Mouse (Mus musculus) midbrain, embryonic 11.5 days (tissue): ENCODE measurements around the gene Hprt. TPM values are rescaled to one million over a fixed set of nuclear protein-coding genes. Genes with fewer than 3 reads are reported as not detected.

Experiments
- ATAC-seq: fragments of 200-750 bp; cut with Nextera tagmentation; 2 replicates; pipeline ENCODE4 v1.8.0; 2017; ENCODE audit warnings: moderate TSS enrichment, moderate library complexity; ENCODE audit not compliant: low FRiP score
- DNase-seq: peaks from one replicate; pipeline ENCODE4 v3.0.0; 2015; ENCODE audit warnings: low spot score; ENCODE audit errors: missing footprints
- H3K27ac ChIP-seq: fragments of 300-500 bp; sonication (generic); 2 replicates; pipeline ENCODE4 v1.5.1; 2014; ENCODE audit warnings: low read depth, low read length
- H3K27me3 ChIP-seq: fragments of 300-500 bp; sonication (generic); 2 replicates; pipeline ENCODE4 v1.6.1; 2014; ENCODE audit warnings: mild to moderate bottlenecking, low read length, moderate library complexity, mixed read lengths; ENCODE audit not compliant: control insufficient read depth, insufficient read depth
- H3K36me3 ChIP-seq: fragments of 300-500 bp; sonication (generic); 2 replicates; pipeline ENCODE4 v1.6.1; 2014; ENCODE audit warnings: mild to moderate bottlenecking, low read length, moderate library complexity, mixed read lengths; ENCODE audit not compliant: control insufficient read depth, insufficient read depth
- H3K4me1 ChIP-seq: fragments of 300-500 bp; sonication (generic); 2 replicates; pipeline ENCODE4 v1.6.1; 2014; ENCODE audit warnings: low read length; ENCODE audit not compliant: control insufficient read depth, insufficient read depth
- H3K4me2 ChIP-seq: fragments of 300-500 bp; sonication (generic); 2 replicates; pipeline ENCODE4 v1.6.1; 2014; ENCODE audit warnings: mild to moderate bottlenecking, moderate library complexity
- H3K4me3 ChIP-seq: fragments of 300-500 bp; sonication (generic); 2 replicates; pipeline ENCODE4 v1.5.1; 2014; ENCODE audit warnings: low read depth, low read length
- H3K9ac ChIP-seq: fragments of 300-500 bp; sonication (generic); 2 replicates; pipeline ENCODE4 v1.6.1; 2014; ENCODE audit warnings: low read length
- H3K9me3 ChIP-seq: fragments of 300-500 bp; sonication (generic); 2 replicates; pipeline ENCODE4 v1.6.1; 2016; ENCODE audit warnings: low read length; ENCODE audit not compliant: control insufficient read depth
- WGBS: fragments of 180-500 bp; shearing (Covaris S2); extraction: QIAGEN DNeasy Blood & Tissue Kit; methylation state at CpG from one replicate; pipeline ENCODE4 v1.1.7; 2014; 5-methylcytosine and 5-hydroxymethylcytosine counted together
- microRNA counts: library from miRNA; unstranded; fragments of <30 nt; microRNA quantifications from one replicate; lab custom pipeline; 2015
- microRNA-seq: library from miRNA; unstranded; fragments of <30 nt; microRNA quantifications from one replicate; pipeline ENCODE4, GENCODE M21; 2017
- polyA plus RNA-seq: library from polyadenylated mRNA; unstranded; fragments of >200 nt; fragmentation: Nextera tagmentation; extraction: Ambion mirVana; gene quantifications from 2 replicates; pipeline ENCODE4 v1.2.1, GENCODE M21; 2014

The Hprt gene
- polyA plus RNA-seq, 1 experiment from 2014 or later: 75.3 TPM

DNA sequence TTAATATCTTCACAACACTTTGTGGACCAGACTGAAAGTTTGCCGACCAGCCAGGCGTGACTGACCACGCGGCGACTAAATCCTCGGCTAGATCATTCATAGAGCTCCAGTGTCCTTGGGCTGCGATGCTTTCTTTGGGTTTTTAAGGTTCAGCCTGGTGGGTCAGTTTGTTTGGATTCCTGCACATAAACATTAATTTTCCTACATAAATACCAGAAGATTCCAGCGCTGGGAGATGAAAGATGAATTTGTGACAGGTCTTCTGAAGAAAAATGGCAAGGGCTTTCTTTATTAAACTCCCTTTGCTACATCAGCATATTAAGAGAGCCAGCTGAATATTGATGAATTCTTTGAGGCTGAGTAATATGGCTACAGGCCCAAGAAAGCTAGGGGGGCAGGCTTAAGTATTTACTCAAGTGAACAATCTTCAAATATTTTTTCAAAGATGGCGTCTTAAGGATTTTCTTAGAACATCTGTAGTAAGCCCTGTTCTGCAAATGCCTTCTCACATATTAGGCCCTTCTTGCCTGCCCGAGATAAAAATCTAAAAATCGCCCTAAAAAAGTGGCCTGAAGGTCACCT is 71.6 kb downstream of the Hprt start:
- Histone ChIP-seq H3K36me3 (no peaks in the 10 kb centered on the region), H3K27me3 (no peaks in the 10 kb centered on the region), H3K27ac (no peak overlapping the region), H3K4me1 (no peaks in the 10 kb centered on the region), H3K4me3 (no peak overlapping the region), H3K9ac (no peak overlapping the region), H3K9me3 (no peaks in the 10 kb centered on the region), H3K4me2 (peak overlapping the region; percentile 43)
- DNase-seq: peak; percentile 92
- no peak for ATAC-seq
- WGBS: 25% methylated on average over 11 of the region's 11 CpGs

DNA sequence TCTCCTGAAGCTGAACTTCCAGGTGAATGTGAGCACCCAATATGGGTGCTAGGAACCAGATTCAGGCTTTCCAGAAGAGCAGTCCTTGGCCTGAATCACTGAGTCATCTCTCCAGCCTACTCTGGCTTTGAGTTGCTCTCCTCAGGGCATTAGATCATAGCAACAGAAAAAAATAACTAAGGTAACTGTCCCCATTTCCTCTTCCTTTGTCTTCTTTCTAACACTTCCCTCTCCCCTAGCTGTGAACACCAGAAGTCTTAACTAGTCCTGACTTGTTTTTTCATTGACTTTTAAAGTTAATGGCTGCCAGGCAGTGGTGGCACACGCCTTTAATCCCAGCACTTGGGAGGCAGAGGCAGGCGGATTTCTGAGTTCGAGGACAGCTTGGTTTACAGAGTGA is 76.5 kb downstream of the Hprt start:
- Histone ChIP-seq H3K27me3 (no peaks in the 10 kb centered on the region), H3K4me1 (no peaks in the 10 kb centered on the region), H3K4me2 (no peak overlapping the region), H3K36me3 (no peaks in the 10 kb centered on the region), H3K27ac (no peak overlapping the region), H3K4me3 (no peak overlapping the region), H3K9me3 (no peaks in the 10 kb centered on the region), H3K9ac (no peak overlapping the region)
- ATAC-seq (no peak), DNase-seq (no peak)
- 98% methylated on average over 3 of the region's 3 CpGs for whole genome bisulfite sequencing

MicroRNAs within 50 kb of the gene (microRNA counts, 519-probe panel; counts per million panel counts)
- microRNA mmu-miR-322 (lab: Ali Mortazavi, UCI) (5,512 counts per million, percentile 70 among the panel's probes with 10 or more counts), microRNA mmu-miR-351 (lab: Ali Mortazavi, UCI) (3,016 counts per million, percentile 12 among the panel's probes with 10 or more counts), microRNA mmu-miR-450a-3p (lab: Ali Mortazavi, UCI) (not detected), microRNA mmu-miR-450a-5p (lab: Ali Mortazavi, UCI) (5,342 counts per million, percentile 66 among the panel's probes with 10 or more counts), microRNA mmu-miR-450b-3p (lab: Ali Mortazavi, UCI) (not detected), microRNA mmu-miR-450b-5p (lab: Ali Mortazavi, UCI) (not detected), microRNA mmu-miR-503 (lab: Ali Mortazavi, UCI) (not detected), microRNA mmu-miR-542-3p (lab: Ali Mortazavi, UCI) (not detected), microRNA mmu-miR-542-5p (lab: Ali Mortazavi, UCI) (not detected)

Small RNA genes within 50 kb of the gene (microRNA-seq; reads per million reads assigned to microRNA genes)
- gene Mir322 (20,157 reads per million, percentile 98 among the genes with 10 or more reads in this experiment), gene Mir351 (1,182 reads per million, percentile 79 among the genes with 10 or more reads in this experiment), gene Mir450-1 (15.9 reads per million, percentile 35 among the genes with 10 or more reads in this experiment), gene Mir450-2 (6.3 reads per million, percentile 24 among the genes with 10 or more reads in this experiment), gene Mir450b (158 reads per million, percentile 59 among the genes with 10 or more reads in this experiment), gene Mir503 (645 reads per million, percentile 73 among the genes with 10 or more reads in this experiment), gene Mir542 (441 reads per million, percentile 70 among the genes with 10 or more reads in this experiment)

Other genes with a start within 250 kb of the Hprt start
- gene Ccdc160, start 196.9 kb upstream of the Hprt start, polyA plus RNA-seq: 8.6 and 9.5 TPM in 2 replicates
- 125 and 140 TPM in 2 replicates for gene Phf6, start 75.9 kb upstream of the Hprt start, polyA plus RNA-seq